Mouse (Mus musculus): ENCODE data around the gene Melk.
A peak's percentile ranks its signal among the peaks of the same experiment; 100 is the strongest.

Melk gene

DNA sequence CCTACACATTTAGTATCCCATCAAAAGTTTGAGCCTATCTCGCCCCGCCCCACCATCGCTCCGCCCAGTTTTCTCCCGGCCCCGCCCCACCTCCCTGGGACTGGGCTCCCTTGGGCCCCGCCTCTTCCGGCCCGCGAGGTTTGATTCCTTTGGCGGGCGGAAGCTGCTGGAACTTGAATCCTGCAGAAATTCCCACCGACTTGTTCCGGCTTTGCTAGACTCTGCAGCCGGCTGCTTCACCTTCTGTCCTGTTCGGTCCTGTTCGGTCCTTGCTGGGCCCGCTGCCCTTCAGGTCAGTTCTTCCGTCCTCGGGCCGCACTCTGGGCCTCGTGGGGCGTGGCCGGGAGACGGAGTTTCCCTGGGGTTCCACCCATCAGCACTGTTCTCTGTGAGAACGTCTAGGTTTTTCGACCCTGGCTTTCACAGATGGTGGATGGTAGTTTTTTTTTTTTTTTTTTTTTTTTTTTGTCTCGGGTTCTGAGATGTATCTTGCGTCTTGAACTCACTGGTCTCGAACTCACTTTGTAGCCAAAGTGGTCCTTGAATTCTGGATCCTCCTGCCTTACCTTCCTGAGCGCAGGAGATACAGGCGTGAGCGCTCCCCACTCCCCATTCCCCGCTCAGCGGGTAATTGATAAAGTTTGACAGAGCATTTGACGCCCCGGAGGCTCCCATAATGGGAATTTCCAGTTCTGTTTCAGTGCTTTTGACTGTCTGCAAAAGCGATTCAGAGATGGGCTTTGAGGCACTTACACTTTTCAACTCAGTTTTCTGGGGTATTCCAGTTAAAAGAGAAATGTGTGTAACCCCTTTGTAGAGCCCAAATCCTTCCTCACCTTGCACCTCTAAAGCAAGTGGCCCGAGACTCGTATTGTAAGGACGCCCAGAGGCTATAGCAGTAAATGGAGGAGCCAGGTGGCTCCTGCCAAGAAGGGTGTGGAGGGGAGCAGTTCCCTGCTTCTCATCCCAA is at the start of gene Melk:
Gene Melk, plus strand, starts transcription at position 96 of the 970 bp plus-strand sequence.
- peak; percentile 26 for DNase-seq

DNA sequence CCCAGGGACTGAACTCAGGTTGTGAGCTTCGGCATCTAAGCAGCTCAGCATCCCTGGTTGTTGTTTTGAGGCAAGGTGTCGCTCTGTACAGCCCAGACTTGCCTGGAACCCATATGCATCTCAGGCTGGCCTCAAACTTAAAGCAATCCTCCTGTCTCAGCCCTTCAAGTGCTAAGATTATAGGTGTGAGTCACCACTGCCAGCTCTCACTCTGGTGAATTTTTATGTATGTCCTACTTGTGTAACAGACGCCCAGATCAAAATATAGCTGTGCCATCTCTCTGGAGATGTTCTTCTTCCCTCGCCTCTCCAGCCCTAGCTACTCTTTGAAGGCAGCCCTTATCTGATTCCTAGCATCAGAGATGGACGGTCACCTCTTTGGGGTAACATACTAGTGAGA is 49.2 kb upstream of the Melk start:
- DNase-seq, result no peak

GRCm38 (mm10) chr4:44251966-44252916 is 48.4 kb upstream of the Melk start:
- no peak for DNase-seq

DNA sequence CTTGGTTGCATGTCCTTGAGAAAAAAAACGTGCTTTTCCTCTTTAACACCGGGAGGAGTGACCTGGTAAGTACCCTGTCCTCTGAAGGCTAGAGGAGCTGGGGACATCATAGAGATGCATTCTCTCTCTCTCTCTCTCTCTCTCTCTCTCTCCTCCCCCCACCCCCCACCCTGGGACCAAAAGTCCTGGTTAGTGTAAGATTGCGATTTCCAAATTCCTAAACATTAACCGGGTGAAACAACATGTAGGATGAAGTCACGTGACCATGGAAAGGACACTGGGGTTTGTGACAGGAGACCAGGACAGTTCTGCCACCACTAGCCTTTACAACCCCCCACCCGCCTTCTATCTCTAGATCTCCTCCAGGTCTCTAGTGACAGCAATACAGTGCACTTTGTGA is 47.5 kb upstream of the Melk start:
- DNase-seq, result no peak

DNA sequence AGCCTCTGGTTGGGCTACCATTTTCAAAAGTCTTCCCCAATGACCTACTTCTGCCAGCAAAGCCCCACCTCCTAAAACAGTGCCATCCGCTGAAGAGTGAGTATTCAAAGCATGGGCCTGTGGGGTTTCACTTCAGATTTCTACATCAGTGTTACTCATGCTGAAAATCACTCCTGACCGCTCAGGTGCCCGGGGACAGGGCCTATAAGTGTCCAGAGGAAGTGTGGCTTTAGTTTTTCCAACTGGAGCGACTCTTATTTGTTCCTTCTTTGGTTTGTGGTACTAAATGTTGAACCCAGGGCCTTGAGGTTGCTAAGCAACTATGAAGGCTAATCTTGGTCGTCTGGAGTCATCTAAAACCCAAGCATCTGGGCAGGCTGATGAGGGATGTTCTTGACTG is 46.1 kb upstream of the Melk start:
- DNase-seq, result no peak

- DNase-seq, result no peak
Observed at GRCm38 (mm10) chr4:44259126-44259525, 41.5 kb upstream of the Melk start.

- DNase-seq, result no peak
Observed at GRCm38 (mm10) chr4:44260244-44260643, 40.4 kb upstream of the Melk start.

GRCm38 (mm10) chr4:44265500-44265899 is 35.2 kb upstream of the Melk start:
- no peak for DNase-seq

DNA sequence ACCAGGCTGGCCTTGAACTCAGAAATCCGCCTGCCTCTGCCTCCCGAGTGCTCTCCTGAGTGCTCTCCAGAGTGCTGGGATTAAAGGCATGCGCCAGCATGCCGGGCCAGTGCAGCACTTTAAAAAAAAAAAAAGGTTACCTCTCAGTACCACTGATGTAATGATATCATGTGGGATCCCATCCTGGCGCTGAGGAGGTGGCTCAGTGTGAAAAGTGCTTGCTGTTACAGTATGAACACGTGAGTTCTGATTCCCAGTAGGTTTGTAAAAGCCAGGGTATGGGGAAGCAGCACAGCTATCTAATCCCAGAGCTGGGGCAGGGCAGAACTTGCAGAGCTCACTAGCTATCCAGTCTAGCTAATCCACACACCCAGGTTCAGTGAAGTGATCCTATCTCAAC is 33.2 kb upstream of the Melk start:
- DNase-seq, result no peak

DNA sequence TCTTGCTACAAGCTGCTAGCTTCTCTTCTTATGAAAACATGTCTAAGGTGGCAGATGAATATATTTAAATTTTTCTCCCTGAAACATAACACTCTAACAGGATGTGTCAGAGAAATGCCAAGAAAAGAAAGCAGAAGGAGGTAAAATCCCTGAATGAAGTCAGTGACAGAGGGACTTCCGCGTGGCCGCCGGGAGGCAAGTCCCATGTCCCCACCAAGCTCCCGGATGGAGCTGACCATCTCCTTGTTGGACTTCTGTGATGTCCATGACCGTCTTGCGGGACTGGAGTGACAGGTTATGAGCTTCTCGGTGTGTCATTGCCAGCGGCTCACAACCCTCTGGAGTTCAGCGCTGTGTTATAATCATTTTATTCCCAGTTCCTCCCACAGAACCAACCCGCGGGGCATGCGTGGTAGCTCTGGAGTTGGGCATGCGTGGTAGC is 31.3 kb upstream of the Melk start:
- DNase-seq, result no peak

DNA sequence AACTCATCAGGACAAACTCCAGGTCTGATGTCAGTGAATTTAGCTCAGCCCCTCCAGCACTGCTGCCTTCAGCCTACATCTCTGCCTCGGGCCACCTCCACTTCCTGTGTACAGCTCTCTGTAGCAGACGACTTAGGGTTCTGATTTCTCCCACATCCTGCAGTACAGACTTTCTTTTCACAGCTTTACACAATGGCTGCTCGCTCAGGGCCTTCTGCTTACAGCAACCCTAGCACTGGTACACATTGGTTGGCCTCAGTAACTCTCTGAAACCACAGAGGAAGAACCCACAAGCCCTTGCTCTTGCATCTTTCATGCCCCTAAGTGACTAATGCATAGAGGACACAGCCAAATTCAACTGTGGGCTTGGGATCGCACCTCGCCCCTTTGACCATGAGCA is 29.5 kb upstream of the Melk start:
- DNase-seq, result no peak

DNA sequence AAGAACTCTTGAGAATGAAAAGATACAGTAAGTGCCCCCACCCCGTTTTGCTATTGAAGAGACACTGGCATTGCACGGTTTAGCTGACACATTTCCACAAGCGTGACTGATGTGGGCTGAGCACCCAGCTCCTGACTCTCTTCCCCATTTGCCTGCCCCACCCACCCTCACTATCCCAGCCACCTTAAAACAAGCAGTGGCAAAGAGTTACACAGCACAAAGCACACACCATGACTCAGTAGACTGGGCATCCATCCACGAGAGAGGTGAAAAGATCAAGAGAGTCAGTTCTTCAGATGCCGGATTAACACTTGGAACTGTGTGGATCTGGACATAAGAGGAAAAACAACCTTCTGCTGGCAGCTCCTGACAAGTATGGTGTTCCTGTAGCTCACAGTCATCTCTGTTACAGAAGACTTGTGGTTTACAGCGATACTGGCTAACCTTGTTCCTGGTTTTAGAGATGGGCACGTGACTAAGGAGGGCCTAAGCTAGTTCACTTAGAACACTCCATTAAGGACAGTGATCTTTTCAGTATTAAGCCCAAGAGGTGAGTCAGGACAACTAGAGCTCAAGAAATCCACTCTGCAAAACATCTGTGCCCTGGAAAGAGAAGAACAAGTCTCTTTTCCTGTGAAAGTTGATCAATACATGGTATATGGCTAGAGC is 18.9 kb upstream of the Melk start:
- no peak for DNase-seq

DNA sequence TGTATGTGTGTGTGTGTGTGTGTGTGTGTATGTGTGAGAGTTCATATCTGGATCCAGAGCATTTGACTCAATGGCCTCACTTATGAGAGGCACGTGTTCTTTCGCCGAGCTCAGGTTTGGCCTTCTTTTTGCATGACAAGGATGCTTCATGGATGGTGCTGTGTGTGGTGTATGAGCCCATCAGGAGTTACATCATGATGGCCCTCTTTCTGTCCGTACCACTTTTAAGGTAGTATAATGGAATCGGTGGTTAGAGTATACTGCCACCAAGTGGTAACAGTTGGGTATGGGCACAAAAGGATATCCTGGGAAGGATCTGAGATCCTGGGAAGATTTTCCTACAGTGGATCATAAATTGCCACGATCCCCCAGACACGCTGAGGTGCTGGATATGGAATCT is 8.1 kb upstream of the Melk start:
- DNase-seq, result peak; percentile 56

DNA sequence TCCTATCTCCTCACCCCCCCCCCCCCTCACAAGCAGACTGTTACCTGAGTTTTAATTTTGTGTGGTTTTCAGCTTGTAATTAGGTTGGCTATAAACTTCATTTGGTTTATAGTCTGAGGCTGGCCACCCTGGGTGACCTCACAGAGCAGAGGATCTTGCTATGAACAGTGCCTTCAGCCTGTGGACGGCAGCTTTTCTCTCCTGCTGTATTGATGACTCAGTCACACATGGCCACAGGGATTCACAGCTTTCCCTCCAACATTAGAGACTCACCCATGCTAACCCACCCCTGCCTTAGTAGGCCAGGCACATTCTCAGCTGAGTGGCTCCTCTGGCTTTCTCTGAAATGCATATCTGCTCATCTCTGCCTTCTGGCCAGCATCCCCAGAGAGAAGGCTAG is 4.8 kb upstream of the Melk start:
- no peak for DNase-seq

DNA sequence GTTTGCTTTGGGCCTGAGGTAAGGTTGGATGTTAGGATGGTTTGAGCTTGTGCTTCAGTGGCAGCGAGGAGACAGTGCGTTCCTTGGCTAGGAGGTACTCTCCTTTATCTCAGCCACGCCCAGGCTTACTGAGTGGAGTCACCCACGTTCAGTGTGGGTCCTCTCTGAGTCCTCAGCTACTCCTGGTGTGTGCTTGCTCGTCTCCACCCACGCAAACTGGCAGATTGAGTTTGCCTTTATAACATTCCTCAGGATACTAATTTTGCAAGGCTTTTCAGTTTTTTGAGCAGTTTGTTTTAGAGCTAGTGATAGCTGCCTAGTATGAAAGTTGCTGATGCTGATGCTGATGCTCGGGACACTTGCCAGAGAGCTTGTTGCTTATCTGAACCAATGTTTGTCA is 5.9 kb downstream of the Melk start:
- peak; percentile 39 for DNase-seq

DNA sequence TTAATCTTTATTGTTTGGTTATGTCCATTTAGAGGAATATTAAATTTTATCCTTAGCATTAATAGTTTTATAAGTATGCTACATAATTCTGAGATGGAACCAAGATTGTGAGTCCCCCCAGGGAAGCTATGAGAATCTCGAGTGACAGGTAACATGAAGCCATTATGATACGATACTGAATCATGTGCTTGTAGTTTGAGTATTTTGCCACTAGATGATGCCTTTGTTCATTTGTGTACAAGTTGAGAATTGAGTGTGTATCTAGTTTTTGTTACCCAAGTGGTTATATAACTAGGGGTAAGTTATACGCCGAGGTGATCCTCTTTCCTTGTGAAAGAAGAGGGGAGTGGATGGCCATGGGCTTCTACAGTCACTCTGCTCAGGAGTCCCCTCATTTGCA is 9.8 kb downstream of the Melk start:
- DNase-seq, result no peak

DNA sequence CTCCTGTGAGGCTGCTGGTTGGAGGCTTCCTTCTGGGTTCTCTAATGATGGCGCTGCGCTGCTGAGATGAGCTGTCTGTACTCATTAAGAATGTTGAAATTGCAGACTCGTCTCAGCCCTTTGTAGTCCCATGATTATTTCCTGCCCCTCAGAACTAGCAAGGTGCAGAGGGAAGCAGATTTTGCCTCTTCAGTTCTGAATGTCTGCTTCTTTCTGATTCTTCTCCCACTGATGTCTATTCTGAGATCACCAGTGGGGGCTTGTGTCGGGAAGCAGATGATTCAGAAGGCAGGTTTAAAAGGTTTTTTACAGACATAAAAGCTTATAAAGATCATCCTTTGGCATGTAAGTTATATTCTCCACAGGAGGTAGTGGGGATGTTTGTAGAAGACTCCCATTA is 10.2 kb downstream of the Melk start:
- DNase-seq, result no peak

DNA sequence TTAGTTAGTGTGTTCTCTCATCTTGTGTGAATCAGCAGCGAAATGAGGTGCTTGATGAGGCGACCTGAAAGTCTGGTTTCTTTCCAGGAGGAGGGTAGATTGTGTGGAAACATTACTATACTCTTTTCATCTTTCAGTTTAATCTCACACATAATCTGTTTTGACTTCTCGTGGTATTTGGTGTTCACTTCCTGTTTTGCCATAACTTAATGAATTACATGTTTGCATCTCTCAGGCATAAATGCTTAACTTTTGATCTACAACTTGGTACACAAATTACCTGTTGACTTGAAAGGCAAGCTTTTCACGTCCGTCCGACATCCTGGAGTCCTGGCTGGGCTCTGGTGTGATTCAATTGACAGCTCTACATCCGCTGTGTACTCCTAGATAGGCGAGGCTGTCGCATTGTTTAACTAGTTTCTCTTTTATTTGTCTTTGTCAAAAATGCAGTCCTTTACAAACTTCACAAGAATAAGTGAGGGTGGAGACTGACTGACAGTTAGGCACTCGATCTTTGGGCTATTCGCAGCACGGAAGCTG is 15.7 kb downstream of the Melk start:
- no peak for DNase-seq

DNA sequence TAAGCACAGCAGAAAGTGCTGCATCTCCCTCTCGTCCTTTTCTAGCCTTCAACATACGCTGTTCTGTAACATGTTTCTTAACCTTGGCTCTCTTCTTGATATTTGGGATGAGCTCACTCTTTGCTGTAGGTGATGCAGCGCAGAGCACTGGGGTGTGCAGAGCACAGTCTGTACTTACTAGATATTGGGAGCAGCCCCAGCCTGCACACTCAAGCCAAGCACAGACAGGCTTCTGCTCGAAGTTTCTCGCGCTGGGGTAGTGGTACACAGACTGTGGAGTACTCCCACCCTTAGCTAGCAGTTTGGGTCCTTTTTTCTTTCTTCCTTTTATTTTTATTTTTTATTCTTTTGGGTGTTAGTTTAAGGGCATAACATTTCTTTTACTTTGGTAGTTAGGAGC is 19.8 kb downstream of the Melk start:
- DNase-seq, result no peak

GRCm38 (mm10) chr4:44322124-44322523 is 21.4 kb downstream of the Melk start:
- peak; percentile 8 for DNase-seq

DNA sequence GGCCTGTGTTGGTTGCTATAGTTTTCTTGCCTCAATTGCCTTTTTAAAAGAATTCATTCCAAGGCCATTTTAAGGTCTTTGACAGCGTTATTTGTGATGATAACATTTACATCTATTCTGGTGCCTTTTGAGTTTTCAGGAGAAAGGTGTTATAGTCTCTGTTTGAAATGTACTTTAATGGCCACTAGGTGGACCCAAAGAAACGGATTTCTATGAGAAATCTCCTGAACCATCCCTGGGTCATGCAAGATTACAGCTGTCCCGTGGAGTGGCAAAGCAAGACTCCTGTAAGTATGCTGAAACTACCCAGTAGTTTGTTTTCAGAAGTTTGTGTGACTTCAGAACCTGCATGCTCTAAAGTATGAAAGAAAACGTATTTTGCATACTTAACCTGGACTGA is 24.8 kb downstream of the Melk start:
- DNase-seq, result no peak

DNA sequence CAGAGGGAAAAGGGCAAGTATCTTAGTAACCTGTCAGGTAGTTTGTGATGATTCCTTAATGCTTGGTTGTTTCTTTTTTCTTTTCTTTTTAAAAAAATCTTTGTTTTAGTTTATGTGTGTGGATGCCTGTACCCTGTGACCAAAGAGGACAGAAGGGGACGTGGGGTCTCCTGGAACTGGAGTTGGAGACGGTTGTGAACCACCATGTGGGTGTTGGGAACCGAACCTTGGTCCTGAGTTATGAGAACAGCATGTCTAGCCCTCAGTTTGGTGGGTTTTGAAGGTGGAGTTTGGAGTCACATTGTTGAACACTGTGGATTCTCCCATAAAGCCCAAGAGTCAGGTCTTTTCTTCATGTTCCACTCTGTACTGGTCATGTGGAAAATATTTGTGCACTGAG is 26.0 kb downstream of the Melk start:
- no peak for DNase-seq

- DNase-seq, result no peak
Observed at GRCm38 (mm10) chr4:44327976-44328375, 27.3 kb downstream of the Melk start.
